Mouse (Mus musculus) E14TG2a.4 (cell line): ENCODE measurements around the gene Gm44805.

Source experiments
- H3K27me3 ChIP-seq: 2 replicates; pipeline ENCODE4 v1.6.1; 2014; ENCODE audit warnings: low read length, control low read depth; ENCODE audit not compliant: insufficient read depth
- H3K36me3 ChIP-seq: 2 replicates; pipeline ENCODE4 v1.6.1; 2014; ENCODE audit warnings: low read length, control low read depth; ENCODE audit not compliant: insufficient read depth
- H3K4me1 ChIP-seq: replicated peaks from 2 replicates; pipeline ENCODE4 v1.6.1; 2014; ENCODE audit warnings: low read depth, low read length, control low read depth
- H3K4me3 ChIP-seq: replicated peaks from 2 replicates; pipeline ENCODE4 v1.5.1; 2014; ENCODE audit warnings: mild to moderate bottlenecking, low read length
- H3K9me3 ChIP-seq: 2 replicates; pipeline ENCODE4 v1.6.1; 2014; ENCODE audit warnings: low read length, control low read depth
- CTCF ChIP-seq: conservative IDR thresholded peaks from 2 replicates; pipeline ENCODE4 v1.5.1; 2014; ENCODE audit warnings: low read length
- NANOG ChIP-seq: IDR thresholded peaks from 2 replicates; pipeline ENCODE4 v1.6.1; 2014; ENCODE audit warnings: borderline replicate concordance, low read length, mixed read lengths
- POU5F1 ChIP-seq: IDR thresholded peaks from 2 replicates; pipeline ENCODE4 v1.6.1; 2014; ENCODE audit warnings: low read length, borderline replicate concordance

The Gm44805 gene

GRCm38 (mm10) chr7:19681202-19681694, at the start of gene Gm44805, which contains the start of gene Apoc4:
TSS of gene Gm44805 (minus strand) at chr7:19681423.
TSS of gene Apoc4 (minus strand) at chr7:19681479.
- TF ChIP-seq NANOG (no peak), CTCF (no peak), POU5F1 (no peak)
- Histone ChIP-seq H3K4me3 (no peak within 1 kb of the TSS), H3K9me3 (no peaks in the 10 kb centered on the region)

GRCm38 (mm10) chr7:19726541-19726940, 45.3 kb upstream of the Gm44805 start:
- H3K4me3 ChIP-seq, result no peak overlapping the region
- peaks cover 61% of the 10 kb centered on the region for H3K4me1 ChIP-seq
- peaks cover 95% of the 10 kb centered on the region for H3K36me3 ChIP-seq
- no peaks in the 10 kb centered on the region for H3K27me3 ChIP-seq
- no peaks in the 10 kb centered on the region for H3K9me3 ChIP-seq
- TF ChIP-seq NANOG (no peak), POU5F1 (no peak), CTCF (no peak)

More at GRCm38 (mm10) chr7:19681202-19681694, at the start of gene Gm44805, which contains the start of gene Apoc4:
- Histone ChIP-seq H3K27me3 (no peaks in the 10 kb centered on the region), H3K4me1 (peaks cover 54% of the 10 kb centered on the region), H3K36me3 (no peaks in the 10 kb centered on the region)

GRCm38 (mm10) chr7:19724167-19724566, 42.9 kb upstream of the Gm44805 start:
- Histone ChIP-seq H3K4me3 (no peak overlapping the region), H3K27me3 (no peaks in the 10 kb centered on the region), H3K36me3 (peaks cover 95% of the 10 kb centered on the region), H3K9me3 (no peaks in the 10 kb centered on the region), H3K4me1 (peaks cover 65% of the 10 kb centered on the region)
- TF ChIP-seq CTCF, result no peak
- TF ChIP-seq POU5F1, result no peak
- no peak for TF ChIP-seq NANOG

- Histone ChIP-seq H3K27me3 (no peaks in the 10 kb centered on the region), H3K36me3 (peaks cover 94% of the 10 kb centered on the region), H3K4me1 (peaks cover 68% of the 10 kb centered on the region), H3K9me3 (no peaks in the 10 kb centered on the region), H3K4me3 (0 out of 2 replicates have a peak overlapping the region, but pooled peaks have one; percentile 23)
- TF ChIP-seq POU5F1 (no peak), NANOG (no peak), CTCF (no peak)
Observed at GRCm38 (mm10) chr7:19722754-19723195, 41.6 kb upstream of the Gm44805 start.

- H3K9me3 ChIP-seq, result no peaks in the 10 kb centered on the region
- no peaks in the 10 kb centered on the region for H3K27me3 ChIP-seq
- H3K4me3 ChIP-seq, result no peak overlapping the region
- no peak for TF ChIP-seq NANOG
- TF ChIP-seq POU5F1, result no peak
- no peak for TF ChIP-seq CTCF
- peaks cover 71% of the 10 kb centered on the region for H3K36me3 ChIP-seq
- H3K4me1 ChIP-seq, result peaks cover 55% of the 10 kb centered on the region
Observed at GRCm38 (mm10) chr7:19719200-19719599, 38.0 kb upstream of the Gm44805 start.

- H3K4me1 ChIP-seq, result peaks cover 58% of the 10 kb centered on the region
- H3K27me3 ChIP-seq, result no peaks in the 10 kb centered on the region
- no peaks in the 10 kb centered on the region for H3K9me3 ChIP-seq
- H3K4me3 ChIP-seq, result no peak overlapping the region
- no peak for TF ChIP-seq POU5F1
- no peak for TF ChIP-seq CTCF
- TF ChIP-seq NANOG, result no peak
- peaks cover 72% of the 10 kb centered on the region for H3K36me3 ChIP-seq
Observed at GRCm38 (mm10) chr7:19718297-19718952, 37.2 kb upstream of the Gm44805 start.

- H3K36me3 ChIP-seq, result peaks cover 72% of the 10 kb centered on the region
- H3K9me3 ChIP-seq, result no peaks in the 10 kb centered on the region
- no peaks in the 10 kb centered on the region for H3K27me3 ChIP-seq
- H3K4me1 ChIP-seq, result peaks cover 60% of the 10 kb centered on the region
- H3K4me3 ChIP-seq, result no peak overlapping the region
- TF ChIP-seq NANOG (no peak), CTCF (no peak), POU5F1 (no peak)
Observed at GRCm38 (mm10) chr7:19717346-19717745, 36.1 kb upstream of the Gm44805 start.

- Histone ChIP-seq H3K4me1 (peaks cover 60% of the 10 kb centered on the region), H3K27me3 (no peaks in the 10 kb centered on the region), H3K9me3 (no peaks in the 10 kb centered on the region), H3K4me3 (peak overlapping the region; percentile 76), H3K36me3 (peaks cover 74% of the 10 kb centered on the region)
- TF ChIP-seq POU5F1 (no peak), NANOG (no peak), CTCF (no peak)
Observed at GRCm38 (mm10) chr7:19716822-19717221, 35.6 kb upstream of the Gm44805 start.
